Mouse (Mus musculus): ENCODE data around the gene Trim41.
"Not testable (repeated sequence)": the region's sequence is repeated elsewhere in the genome, so short reads cannot be mapped to it uniquely, and the experiment has no call there.

The Trim41 gene

DNA sequence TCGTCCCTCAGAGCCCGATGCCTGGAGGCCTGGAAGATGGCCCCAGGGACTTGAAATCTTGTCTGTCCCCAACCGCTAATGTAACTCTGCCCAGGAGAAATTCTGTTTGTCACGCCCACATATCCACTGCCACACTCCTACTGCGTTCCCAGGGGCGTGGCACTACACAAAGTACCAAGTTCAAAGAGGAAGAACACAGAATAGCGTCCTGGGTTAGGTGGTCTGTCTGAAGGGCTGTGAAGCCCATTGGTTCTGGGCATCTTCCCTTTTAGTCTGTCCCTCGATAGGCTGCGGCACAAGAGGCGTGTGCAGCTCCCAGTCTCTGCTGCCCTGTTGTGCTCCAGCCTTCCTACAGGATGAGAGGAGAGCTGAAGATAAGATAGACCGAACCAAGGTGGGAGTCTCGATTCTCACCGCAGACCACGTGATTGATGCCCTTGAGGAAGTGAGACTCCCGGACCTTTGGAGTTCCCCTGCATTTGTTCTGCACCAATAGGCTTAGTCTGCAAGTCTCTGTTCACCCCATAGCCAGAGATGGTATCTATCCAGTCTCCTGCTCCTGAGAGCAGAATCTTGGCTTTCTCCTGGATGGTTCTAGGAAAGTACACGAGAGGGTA, 21.1 kb upstream of the Trim41 start:
- CTCF ChIA-PET, result interaction anchor here (0.7 to 1.3 kb wide), 2 partner anchors 11 to 367 kb away, joined by 3 read pairs; no protein-coding TSS in a partner anchor

DNA sequence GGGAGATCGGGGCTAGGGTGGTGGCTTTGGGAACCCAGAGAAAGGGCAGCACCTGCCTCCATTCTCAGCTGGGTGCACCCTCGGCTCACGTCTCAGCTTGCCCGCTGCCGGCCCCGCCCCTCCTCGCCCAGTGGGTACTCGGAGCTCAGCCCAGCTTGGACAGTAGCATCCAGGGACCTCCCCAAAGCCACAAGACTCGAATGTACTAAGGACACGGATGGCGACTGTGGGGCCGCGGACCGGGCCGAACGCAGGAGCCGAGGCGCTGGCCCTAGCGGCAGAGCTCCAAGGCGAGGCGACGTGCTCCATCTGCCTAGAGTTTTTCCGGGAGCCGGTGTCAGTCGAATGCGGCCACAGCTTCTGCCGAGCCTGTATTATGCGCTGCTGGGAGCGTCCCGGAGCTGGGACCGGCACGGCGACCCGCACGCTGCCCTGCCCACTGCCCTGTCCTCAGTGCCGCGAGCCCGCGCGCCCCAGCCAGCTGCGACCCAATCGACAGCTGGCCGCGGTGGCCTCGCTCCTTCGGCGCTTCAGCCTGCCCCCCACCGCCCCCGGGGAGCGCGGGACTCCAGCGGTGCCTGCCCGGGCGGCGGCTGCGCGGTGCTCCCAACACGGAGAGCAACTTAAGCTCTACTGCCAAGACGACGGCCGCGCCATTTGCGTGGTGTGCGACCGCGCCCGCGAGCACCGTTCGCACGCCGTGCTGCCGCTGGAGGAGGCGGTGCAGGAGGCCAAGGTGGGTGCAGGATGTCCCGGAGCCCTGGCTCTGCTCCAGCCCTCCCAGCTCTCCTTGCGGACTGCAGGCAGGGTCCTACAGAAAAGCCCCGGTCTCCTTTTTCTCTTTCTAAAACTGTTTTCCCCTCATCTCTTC, 20.4 kb upstream of the Trim41 start:
- CTCF ChIA-PET, result interaction anchor here (0.7 to 2.4 kb wide), 3 partner anchors 10 to 368 kb away, joined by 3 to 11 read pairs (median 3); no protein-coding TSS in a partner anchor

DNA sequence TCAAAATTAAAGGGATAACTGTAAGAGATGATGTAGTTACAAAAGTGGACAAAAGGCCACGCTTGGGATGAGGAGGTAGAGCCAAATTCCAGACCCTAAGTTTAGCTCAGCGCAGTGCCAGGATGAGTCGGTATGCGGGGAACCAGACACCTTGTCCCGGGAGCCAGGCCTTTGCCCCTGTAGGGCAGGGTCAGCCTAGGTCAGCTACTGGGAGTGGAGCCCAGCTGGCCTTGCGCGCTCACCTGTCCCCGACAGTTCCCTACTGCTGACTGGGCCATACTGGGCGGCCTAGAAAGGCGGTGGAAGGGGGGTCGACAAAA, 19.8 kb upstream of the Trim41 start:
- CTCF ChIA-PET, result interaction anchor here (0.9 to 2.4 kb wide), 2 partner anchors 9 to 18 kb away, joined by 3 to 11 read pairs; no protein-coding TSS in a partner anchor

DNA sequence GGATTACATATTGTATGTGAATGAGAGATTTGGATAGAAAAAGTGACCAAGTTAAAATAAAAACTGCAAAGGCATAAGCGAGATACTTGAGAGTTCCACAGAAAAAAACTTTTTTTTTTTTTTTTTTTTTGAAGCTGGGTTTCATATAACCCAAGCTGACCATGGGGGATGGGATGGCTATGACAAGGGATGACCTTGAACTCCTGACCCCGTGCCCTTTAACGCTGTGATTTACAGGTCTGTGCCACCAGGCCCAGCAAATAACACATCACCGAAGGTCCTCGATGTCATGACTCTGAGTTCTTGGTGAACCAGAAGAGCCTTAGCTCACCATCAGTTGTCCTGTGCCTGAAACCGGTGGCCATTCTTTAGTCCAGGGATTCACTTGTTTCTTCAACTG, 18.8 kb upstream of the Trim41 start:
- CTCF ChIA-PET, result interaction anchor here (0.6 to 2.4 kb wide), 3 partner anchors 19 to 226 kb away, joined by 3 to 11 read pairs (median 7); no protein-coding TSS in a partner anchor

DNA sequence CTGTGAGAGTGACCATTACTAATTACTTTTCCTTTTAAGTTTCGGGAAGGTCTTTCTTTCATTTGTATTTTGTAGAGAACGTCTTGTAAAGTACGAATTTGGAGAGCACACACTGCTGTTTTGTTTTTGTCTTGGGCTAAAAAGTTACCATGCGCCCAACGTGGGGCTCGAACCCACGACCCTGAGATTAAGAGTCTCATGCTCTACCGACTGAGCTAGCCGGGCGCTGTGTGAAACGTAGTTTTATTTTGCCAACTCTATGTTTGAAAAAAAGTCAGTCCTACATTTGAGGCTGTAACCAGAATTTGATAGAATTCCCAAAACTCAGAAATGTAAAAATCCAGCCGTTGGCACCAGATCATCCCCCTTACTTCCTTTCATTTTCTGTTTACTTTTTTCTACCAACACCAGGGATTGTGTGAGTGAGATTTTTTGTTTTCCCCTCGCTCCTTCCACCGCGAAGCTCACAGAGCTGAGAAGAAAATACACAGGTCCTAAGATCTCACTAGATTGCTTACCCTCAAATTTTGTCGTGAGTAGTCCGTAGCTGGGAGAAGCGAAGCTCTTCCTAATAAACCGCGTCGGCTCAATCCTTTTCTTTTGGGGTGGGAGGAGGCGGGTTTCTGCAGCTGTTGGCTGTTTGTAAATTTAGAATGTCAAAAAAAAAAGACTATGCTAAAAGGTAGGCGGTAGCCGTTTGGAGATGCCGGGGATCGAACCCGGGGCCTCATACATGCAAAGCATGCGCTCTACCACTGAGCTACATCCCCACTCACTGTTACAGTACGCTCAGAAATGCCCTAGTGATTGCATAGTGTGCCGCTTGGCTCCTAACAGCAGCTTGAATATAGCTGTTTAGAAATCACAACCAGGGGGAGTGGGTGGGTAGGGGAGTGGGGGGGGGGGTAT, 16.8 kb upstream of the Trim41 start:
- CTCF ChIA-PET, result no interaction called here

DNA sequence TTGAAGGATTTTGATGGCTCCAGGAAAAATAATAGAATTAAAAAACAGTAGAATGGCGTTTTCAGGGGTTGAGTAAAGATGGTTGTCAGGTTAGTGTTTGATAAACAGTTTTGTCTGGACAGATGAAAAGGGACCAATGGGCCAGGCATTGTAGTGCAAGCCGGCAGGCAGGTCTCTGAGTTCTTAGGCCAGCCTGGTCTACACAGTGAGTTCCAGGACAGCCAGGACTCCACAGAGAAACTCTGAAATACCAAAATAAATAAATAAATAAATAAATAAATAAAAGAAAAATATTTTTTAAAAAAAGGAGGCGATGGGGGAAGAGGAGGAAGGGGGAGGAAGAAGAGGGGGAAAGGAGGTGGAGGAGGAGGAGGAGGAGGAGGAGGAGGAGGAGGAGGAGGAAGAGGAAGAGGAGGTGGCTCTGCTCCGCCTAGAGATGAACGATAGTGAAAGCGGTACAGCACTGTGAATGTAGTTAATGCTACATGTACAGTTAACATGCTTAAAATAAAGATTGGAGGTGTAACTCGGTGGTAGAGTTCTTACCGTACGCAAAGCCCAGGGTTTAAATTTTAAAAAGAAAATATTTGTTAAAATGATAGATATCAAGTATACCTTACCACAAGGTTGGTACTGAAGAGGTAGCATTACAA, 16.1 kb upstream of the Trim41 start:
- CTCF ChIA-PET, result no interaction called here

DNA sequence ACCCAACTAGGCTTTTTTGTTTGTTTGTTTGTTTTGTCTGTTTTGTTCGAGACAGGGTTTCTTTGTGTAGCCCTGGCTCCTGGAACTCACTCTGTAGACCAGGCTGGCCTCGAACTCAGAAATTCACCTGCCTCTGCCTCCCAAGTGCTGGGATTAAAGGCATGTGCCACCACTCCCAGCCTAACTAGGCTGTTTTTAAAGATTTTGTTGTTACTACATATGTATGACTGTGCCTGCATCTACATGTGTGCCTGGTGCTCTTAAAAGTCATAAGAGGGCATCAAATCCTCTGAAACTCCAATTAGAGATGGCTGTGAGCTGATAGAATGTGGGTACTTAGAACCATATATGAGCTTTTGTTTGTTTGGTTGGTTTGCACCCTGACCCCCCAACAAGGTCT, 14.1 kb upstream of the Trim41 start:
- CTCF ChIA-PET, result no interaction called here

DNA sequence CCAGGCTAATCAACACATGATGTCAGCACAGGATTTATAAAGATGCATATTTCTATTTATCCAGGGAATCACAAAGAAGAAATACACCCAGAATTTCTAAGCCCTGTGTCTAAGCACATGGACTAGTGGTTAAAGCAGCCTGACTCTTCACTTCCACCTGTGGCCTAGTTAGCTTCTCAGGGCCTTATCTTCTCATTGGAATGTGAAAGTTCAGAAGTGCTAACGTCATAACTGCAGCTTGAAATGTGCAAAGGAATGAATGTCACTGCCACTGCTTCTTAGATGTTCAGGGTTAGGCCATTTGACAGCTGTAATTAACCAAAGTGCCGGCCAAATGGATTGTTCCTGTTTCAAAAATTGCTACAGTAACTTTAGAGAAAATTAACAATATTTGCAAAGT, 13.1 kb upstream of the Trim41 start:
- CTCF ChIA-PET, result no interaction called here

DNA sequence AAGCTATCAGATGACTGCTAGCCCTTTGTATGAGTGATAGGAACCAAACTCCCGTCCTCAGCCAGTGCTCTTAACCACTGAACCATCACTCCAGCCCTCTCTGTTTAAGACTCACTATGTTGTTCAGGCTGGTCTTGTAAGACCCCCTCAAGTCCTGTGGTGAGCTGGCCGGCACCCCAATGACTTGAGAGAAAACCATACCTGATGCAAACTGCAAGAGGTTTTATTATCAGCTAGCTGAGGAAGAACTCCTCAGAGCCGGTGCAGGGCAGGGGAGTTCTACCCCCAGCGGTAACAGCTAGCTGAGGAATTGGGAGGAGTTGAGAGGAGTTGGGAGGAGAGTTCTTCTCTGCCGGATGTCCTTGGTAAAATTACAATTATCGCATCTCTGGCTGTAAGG, 10.8 kb upstream of the Trim41 start:
- CTCF ChIA-PET, result interaction anchor here (0.6 to 1.2 kb wide), 3 partner anchors 9 to 36 kb away, joined by 3 to 4 read pairs (median 3); no protein-coding TSS in a partner anchor

DNA sequence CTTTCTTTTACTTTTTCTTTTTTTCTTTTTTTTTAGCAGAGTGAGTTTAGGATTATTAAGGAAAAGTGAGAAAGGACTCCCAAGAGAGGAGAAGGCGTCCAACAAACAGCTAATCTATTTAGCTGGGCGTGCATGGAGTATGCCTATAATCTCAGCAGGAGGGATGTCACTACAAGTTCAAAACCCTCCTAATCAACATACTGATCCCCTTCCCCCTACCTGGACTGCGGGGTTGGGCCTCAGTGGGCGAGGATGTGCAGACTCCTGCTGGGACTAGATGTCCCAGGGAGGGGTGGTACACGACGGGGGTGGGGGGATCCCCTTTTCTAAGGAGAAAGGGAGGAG, 9.6 kb upstream of the Trim41 start:
- CTCF ChIA-PET, result no interaction called here

DNA sequence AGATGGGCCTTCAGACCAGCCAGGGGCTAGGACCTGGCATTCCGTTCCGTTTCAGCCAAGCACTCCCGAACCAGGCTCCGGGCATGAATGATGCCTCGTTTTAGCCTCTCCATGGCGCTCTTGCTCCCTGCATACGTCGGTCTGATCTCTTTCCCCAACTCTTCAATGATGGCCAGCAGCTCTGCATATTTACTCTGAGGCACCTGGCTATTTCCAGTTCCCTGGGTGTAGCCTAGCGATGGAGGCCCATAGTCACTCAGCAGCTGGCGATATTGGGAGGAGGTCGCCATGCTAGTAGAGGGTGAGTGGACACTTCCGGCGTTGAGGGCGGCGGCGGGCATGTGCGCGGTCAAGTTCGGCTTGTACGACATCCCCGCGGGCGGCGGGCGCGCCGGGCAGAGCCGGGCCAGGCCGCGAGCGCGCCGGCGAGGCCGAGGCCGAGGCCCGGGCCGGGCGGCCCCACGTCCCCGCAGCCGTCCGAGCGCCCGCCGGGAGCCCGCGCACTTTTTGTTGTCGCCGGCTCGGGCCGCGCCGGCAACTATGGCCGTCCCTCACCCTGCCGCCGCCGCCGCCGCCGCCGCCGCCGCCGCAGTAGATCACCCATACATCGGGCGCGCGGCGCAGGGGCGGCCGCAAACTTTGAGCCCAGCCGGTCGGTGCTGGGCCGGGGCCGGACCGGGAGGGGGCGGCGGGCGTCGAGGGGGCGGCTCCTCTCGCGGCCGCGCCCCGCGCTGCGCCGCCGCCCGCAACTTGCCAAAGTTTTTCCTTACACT, 9.0 kb upstream of the Trim41 start, which contains the start of the genes Trim7 and Gm12184:
Gene Trim7 (plus strand): TSS at position 162 of the 773 bp plus-strand sequence.
Gene Gm12184 (minus strand): TSS at position 677 of the 773 bp plus-strand sequence.
- CTCF ChIA-PET, result interaction anchor here (0.7 kb wide), 1 partner anchor 21 kb away, joined by 3 read pairs; no protein-coding TSS in a partner anchor

DNA sequence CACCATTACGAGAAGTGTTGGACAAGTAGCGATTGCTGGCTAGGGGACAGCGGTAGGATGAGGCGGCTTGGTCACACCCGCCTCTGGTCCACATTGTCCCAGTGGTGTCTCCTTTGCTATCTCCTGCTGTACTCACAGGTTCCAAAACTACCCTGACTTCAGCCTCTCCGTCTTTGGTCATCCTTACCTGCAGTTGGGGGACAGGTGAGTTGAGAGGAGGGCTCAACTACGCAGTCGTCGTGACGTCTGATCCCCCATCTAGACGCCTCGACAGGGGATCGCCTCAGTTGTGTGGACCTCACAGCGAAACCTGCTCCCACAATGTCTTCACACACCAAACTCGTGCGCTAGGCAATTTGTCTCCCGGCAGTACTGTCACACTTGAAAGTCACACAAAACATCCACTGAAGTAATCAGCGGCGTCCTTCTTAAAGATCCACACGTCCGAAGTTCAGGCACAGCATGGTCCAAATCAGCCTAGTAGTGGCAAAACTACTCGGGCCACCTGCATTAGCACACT, 7.2 kb upstream of the Trim41 start:
- CTCF ChIA-PET, result no interaction called here

DNA sequence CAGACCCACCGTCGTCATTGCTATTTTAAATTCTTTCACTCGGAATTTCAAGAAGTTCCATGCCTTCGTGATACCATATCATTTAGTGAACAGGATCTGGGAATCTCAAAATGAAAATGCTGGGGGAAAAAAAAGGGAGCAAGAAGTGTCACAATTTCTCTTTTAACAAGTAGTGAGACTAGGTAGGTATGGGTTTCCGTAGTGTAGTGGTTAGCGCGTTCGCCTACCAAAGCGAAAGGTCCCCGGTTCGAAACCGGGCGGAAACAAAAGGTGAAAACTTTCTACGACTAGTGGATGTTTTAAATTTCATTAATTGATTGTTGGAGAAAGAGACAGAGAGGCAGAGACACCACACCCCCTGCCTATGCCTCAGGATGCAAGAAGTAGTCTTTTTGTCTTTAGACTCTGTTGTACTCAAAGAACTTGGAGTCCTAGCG, 6.4 kb upstream of the Trim41 start:
- CTCF ChIA-PET, result no interaction called here

DNA sequence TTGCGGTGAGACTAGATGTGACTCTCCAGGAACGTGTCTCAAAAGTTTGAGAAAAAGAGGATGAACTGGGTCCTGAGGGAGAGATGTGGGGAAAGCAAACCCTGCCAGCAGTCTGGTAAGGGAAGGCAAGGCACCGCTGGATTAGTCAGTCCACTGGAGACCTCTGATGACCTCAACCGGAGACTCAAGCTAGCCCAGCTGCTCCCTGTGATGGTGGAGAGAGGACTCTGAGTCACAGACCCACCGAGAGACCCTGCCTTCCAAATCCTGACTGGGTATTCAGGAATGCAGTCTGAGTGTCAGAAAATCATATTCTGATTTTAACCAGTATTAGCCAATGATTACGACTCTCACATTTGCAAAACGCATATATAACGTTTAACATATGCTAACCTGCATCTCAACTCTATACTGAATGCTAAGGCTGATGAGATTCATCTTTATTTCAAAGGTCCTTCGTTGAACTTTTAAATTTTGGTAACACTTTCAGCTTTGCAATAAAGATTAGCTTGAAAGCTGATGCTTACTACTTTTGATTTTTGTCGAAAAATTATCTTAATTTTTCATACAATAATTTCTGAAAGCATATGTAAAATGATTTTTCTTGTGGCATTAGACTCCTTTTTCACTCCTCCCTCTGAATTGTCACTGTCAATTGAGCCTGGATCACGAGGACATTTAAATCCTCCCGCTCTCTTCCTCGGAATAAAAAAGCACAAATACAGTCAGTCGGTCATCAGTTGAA, 5.8 kb upstream of the Trim41 start:
- CTCF ChIA-PET, result interaction anchor here (0.7 kb wide), 1 partner anchor 34 kb away, joined by 3 read pairs; no protein-coding TSS in a partner anchor

DNA sequence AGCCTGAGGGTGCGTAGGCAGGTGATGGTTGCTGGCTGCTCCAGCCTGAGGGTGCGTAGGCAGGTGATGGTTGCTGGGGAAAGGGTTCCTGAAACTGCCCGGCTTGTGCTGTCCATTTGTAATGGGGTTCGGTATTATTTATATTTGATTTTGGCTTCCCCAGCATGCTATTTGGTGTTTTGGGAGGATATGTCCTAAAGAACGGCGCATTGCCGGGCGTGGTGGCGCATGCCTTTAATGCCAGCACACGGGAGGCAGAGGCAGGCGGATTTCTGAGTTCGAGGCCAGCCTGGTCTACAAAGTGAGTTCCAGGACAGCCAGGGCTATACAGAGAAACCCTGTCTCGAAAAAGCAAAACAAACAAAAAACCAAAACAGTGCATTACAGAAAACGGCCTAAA, 4.1 kb upstream of the Trim41 start:
- CTCF ChIA-PET, result not testable (repeated sequence)

DNA sequence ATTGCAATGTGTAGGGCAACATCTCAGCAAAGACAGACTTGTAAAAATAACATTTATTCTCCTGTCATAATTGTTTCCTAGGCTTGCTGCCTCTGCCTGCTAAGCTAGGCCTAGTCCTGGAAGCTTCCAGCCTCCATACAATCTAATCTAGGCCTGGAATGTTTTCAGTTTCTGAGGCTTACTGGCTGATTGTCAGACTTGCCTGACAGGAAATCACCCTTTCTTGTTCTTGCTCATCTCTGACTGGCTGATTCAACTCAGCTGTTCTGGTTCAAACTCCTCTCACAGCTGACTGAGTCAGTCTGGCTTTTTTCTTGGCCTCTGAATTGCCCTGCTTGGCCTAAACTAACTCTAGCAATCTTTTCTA, 3.1 kb upstream of the Trim41 start:
- CTCF ChIA-PET, result interaction anchor here (1.1 kb wide), 1 partner anchor 35 kb away, joined by 3 read pairs; no protein-coding TSS in a partner anchor

DNA sequence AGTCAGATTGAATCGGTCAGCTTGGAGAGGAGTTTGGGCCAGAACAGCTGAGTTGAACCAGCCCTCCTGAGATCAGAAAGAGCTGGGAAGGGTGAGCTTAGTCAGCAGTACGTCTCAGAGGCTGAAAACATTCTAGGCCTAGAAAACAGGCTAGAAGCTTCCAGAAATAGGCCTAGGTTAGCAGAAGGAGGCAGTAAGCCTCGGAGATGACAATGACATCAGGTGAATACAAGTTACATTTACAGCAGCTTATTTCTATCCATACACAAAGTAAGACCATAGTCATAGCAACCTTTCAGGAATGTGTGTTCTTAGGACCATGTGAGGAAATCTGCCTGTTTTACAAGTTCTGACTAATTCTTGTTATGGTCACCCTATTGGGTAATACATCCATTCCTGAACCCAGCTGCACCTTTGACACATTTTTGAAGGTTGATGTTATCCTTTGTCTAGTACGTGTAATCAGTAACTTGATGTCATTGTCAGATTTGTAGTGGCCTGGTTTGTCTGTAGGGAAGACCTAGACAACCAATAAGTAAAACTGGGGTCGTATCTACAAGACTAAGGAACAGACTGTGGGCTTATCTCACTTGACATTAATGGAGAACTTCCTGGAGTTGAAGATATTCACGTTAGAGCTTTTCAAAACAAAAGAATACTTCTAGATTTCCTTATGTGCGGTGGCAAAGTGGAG, 2.6 kb upstream of the Trim41 start:
- CTCF ChIA-PET, result interaction anchor here (1.1 kb wide), 1 partner anchor 35 kb away, joined by 3 read pairs; no protein-coding TSS in a partner anchor

DNA sequence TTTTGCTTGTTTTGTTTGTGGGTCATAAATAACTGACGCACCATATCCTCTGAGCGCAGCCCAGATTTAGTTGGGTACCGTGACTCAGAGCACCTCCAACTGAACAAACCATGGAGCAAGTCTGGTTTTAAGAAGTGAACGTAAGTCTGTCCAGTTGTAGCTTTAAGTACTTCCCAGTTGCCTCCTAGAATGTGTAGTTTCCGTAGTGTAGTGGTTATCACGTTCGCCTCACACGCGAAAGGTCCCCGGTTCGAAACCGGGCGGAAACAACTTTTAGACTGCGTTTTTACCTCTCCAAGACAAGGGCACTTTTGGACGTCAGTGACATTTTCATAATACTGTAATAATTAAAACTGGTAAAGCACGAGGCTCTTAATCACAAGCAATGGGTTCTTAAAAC, 1.2 kb upstream of the Trim41 start:
- CTCF ChIA-PET, result interaction anchor here (0.6 to 1.0 kb wide), 3 partner anchors 28 to 40 kb away, joined by 3 to 5 read pairs (median 4); no protein-coding TSS in a partner anchor

DNA sequence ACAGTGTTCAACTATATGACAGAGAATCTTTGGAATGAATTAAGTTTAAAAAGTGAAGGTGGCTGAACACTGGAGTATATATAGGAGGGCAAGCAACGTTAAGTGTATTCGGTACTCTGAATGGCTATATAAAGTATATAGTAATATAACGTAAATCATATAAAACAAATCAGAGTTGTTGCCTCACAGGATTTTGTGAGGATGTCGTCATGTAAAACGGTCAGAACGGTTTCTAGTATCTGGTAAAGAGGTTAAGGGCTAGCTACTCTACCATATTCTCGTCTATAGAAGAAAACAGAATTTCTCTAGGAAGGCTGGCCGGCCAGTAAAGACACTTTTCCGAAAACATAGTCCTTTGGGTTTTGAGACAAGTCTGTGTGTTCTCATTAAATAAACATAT, 641 bp upstream of the Trim41 start:
- CTCF ChIA-PET, result interaction anchor here (0.6 to 1.0 kb wide), 2 partner anchors 27 to 37 kb away, joined by 4 to 5 read pairs; no protein-coding TSS in a partner anchor

Data from spleen, embryonic (tissue).